Mouse (Mus musculus) heart, postnatal 0 days (tissue): ENCODE results near the gene Fcamr.

Source experiments
- CTCF ChIP-seq: IDR thresholded peaks from 2 replicates; pipeline ENCODE4 v1.5.1; 2016; ENCODE audit warnings: antibody characterized with exemption, control low read depth, low read depth
- EP300 ChIP-seq: IDR thresholded peaks from 2 replicates; pipeline ENCODE4 v1.6.1; 2016; ENCODE audit warnings: antibody characterized with exemption, low read depth

- TF ChIP-seq CTCF (no peak), EP300 (no peak)
These were observed 33.6 kb upstream of the Fcamr start for GRCm38 (mm10) chr1:130767066-130767465.
